28 mouse cellular contexts compared by ENCODE assay signal in the genomic region with DNA sequence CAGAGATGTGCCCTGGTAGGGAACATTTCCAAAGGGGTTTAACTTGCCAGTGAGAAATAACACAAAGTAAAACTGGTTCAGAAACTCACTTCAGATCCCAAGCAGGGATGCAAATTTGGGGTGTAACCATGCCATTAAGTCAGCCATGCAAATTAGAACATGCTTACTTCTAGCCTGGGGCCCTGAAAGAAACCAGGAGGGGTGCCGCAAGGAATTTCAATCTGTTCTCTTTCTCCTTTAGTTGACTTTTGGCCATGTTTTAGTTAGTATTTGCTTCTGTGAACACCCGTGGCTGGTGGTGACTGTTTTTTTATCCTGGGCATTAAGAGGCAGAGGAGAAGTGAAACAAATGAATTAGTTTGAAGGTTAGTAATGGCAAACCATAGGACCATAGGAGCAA.
A peak's percentile ranks its signal among the peaks of the same experiment; 100 is the strongest.
DNase-seq lines count a peak whose midpoint lies in the region; ATAC-seq and TF ChIP-seq lines count a peak whose summit lies in the region.
"Had no signal": no experiment of that assay in that cellular context is flagged by ENCODE, and none has a peak within 500 bp of the region (broad histone marks: within the 10 kb centered on the region; RNA-seq: fewer than 3 reads in every experiment).

No protein-coding gene starts in this region.

- H3K4me3 ChIP-seq in heart, embryonic 10.5 days = no peak overlapping the region
- H3K4me3 ChIP-seq in kidney, adult 2 months (ENCODE audit: insufficient read depth, low read depth, low read length) = no peak overlapping the region
- H3K4me3 ChIP-seq in kidney, embryonic 15.5 days (replicated peaks) = no peak overlapping the region
- H3K4me3 ChIP-seq: embryonic facial prominence, embryonic 10.5 days; embryonic facial prominence, embryonic 13.5 days; erythroblast, embryonic 14.5 days; forebrain, embryonic 10.5 days; forebrain, embryonic 13.5 days; heart, embryonic 12.5 days; heart, embryonic 15.5 days; hindbrain, embryonic 10.5 days; hindbrain, embryonic 13.5 days had no signal

- no peak overlapping the region for H3K9ac ChIP-seq in kidney, embryonic 15.5 days
- H3K9ac ChIP-seq: embryonic facial prominence, embryonic 13.5 days; forebrain, embryonic 13.5 days; heart, embryonic 12.5 days; heart, embryonic 15.5 days; hindbrain, embryonic 13.5 days had no signal

- H3K4me2 ChIP-seq in kidney, embryonic 15.5 days = no peak overlapping the region
- H3K4me2 ChIP-seq: embryonic facial prominence, embryonic 13.5 days; forebrain, embryonic 13.5 days; heart, embryonic 12.5 days; heart, embryonic 15.5 days; hindbrain, embryonic 13.5 days had no signal

- no peaks in the 10 kb centered on the region for H3K36me3 ChIP-seq in heart, embryonic 10.5 days
- no peaks in the 10 kb centered on the region for H3K36me3 ChIP-seq in kidney, adult 2 months (ENCODE audit: control insufficient read depth, insufficient read depth, low read length)
- no peaks in the 10 kb centered on the region for H3K36me3 ChIP-seq in kidney, embryonic 15.5 days
- H3K36me3 ChIP-seq: embryonic facial prominence, embryonic 10.5 days; embryonic facial prominence, embryonic 13.5 days; forebrain, embryonic 10.5 days; heart, embryonic 12.5 days; heart, embryonic 15.5 days; hindbrain, embryonic 10.5 days; hindbrain, embryonic 13.5 days had no signal

- TF ChIP-seq CTCF in kidney, adult 2 months (conservative IDR thresholded peaks at IDR 0.05; ENCODE audit: insufficient read depth, insufficient read length, low read depth, low read length) = no peak

- H3K9me3 ChIP-seq in heart, embryonic 10.5 days = no peaks in the 10 kb centered on the region
- no peaks in the 10 kb centered on the region for H3K9me3 ChIP-seq in kidney, embryonic 15.5 days (replicated peaks)
- H3K9me3 ChIP-seq: embryonic facial prominence, embryonic 10.5 days; embryonic facial prominence, embryonic 13.5 days; forebrain, embryonic 10.5 days; forebrain, embryonic 13.5 days; heart, embryonic 12.5 days; heart, embryonic 15.5 days; hindbrain, embryonic 10.5 days; hindbrain, embryonic 13.5 days had no signal

- H3K27ac ChIP-seq in heart, embryonic 10.5 days = no peak overlapping the region
- H3K27ac ChIP-seq in kidney, adult 2 months (ENCODE audit: insufficient read depth, low read depth, low read length) = peak overlapping the region; percentile 38
- no peak overlapping the region for H3K27ac ChIP-seq in kidney, embryonic 15.5 days
- H3K27ac ChIP-seq: embryonic facial prominence, embryonic 10.5 days; embryonic facial prominence, embryonic 13.5 days; forebrain, embryonic 10.5 days; forebrain, embryonic 13.5 days; heart, embryonic 15.5 days; hindbrain, embryonic 10.5 days; hindbrain, embryonic 13.5 days had no signal

- no peaks in the 10 kb centered on the region for H3K4me1 ChIP-seq in heart, embryonic 10.5 days
- H3K4me1 ChIP-seq in kidney, adult 2 months (ENCODE audit: control insufficient read depth, insufficient read depth, low read length) = peaks cover 3% of the 10 kb centered on the region; the same call in 1 of the 2 replicates
- no peaks in the 10 kb centered on the region for H3K4me1 ChIP-seq in kidney, embryonic 15.5 days
- H3K4me1 ChIP-seq: embryonic facial prominence, embryonic 10.5 days; forebrain, embryonic 10.5 days; forebrain, embryonic 13.5 days; heart, embryonic 12.5 days; heart, embryonic 15.5 days; hindbrain, embryonic 10.5 days; hindbrain, embryonic 13.5 days had no signal

- no peaks in the 10 kb centered on the region for H3K27me3 ChIP-seq in heart, embryonic 10.5 days (ENCODE audit: insufficient read depth, poor library complexity, severe bottlenecking)
- H3K27me3 ChIP-seq in kidney, adult 2 months (replicated peaks; ENCODE audit: control insufficient read depth, insufficient read depth, low read length) = no peaks in the 10 kb centered on the region
- H3K27me3 ChIP-seq in kidney, embryonic 15.5 days = no peaks in the 10 kb centered on the region
- H3K27me3 ChIP-seq: embryonic facial prominence, embryonic 13.5 days; forebrain, embryonic 13.5 days; heart, embryonic 12.5 days; heart, embryonic 15.5 days; hindbrain, embryonic 13.5 days had no signal

- no peak for TF ChIP-seq POLR2A in kidney, adult 2 months (IDR thresholded peaks at IDR 0.05; ENCODE audit: low read depth, low read length)

- DNase-seq in heart, embryonic 10.5 days (ENCODE audit: low spot score) = peak; percentile 3
- no peak for DNase-seq in heart, adult 11 months
- DNase-seq in kidney, adult 2 months = peak; percentile 63
- peak; percentile 48 for DNase-seq in kidney, postnatal 14 days
- DNase-seq in cerebellum, adult 8-10 months = no peak
- DNase-seq in layer of hippocampus, postnatal 14 days (ENCODE audit: low spot score in 2 of 2) = no peak
- DNase-seq: adrenal gland, postnatal 10 days; adrenal gland, postnatal 36 days; cerebellum, adult 2 months; cerebellum, postnatal 10 days; cerebellum, postnatal 36 days; embryo, embryonic 11 days; gastrocnemius, postnatal 10 days; gastrocnemius, postnatal 36 days; heart, postnatal 10 days; heart, postnatal 36 days had no signal

- 67% methylated on average over 2 of the region's 2 CpGs for WGBS in heart, embryonic 10.5 days
- 38% methylated on average over 2 of the region's 2 CpGs for WGBS in kidney, adult 2 months
- WGBS in kidney, embryonic 15.5 days = 47% methylated on average over 2 of the region's 2 CpGs

- no peak for ATAC-seq in kidney, embryonic 15.5 days (replicated peaks; ENCODE audit: low FRiP score)
- ATAC-seq: forebrain, embryonic 13.5 days; forebrain, embryonic 16.5 days; hindbrain, embryonic 16.5 days had no signal

Comparison
In these comparisons a context has a peak if more than half of its experiments do, and no peak if none do; other contexts are left out.
1. DNase-seq: peak in heart, embryonic 10.5 days (single experiment), kidney, adult 2 months (single experiment) and kidney, postnatal 14 days (single experiment); none in heart, adult 11 months (single experiment), cerebellum, adult 8-10 months (single experiment) and layer of hippocampus, postnatal 14 days (0 of 2).